Mouse (Mus musculus) spleen, postnatal 4 days (tissue): ENCODE measurements at regions not wholly inside any gene's neighbourhood (a gene's known extent, or its start where the extent isn't known, plus 50 kb on each side); places are given as distances from the start of the nearest gene placed in this dataset.
A peak's percentile ranks its signal among the peaks of the same experiment; 100 is the strongest.
"Not testable (repeated sequence)": the region's sequence is repeated elsewhere in the genome, so short reads cannot be mapped to it uniquely, and the experiment has no call there.

Source experiments
- DNase-seq, 2 experiments: peaks; one replicate each; pipeline ENCODE4 v3.0.0; 2022; ENCODE audit warnings: low spot score in 2 of 2

DNA sequence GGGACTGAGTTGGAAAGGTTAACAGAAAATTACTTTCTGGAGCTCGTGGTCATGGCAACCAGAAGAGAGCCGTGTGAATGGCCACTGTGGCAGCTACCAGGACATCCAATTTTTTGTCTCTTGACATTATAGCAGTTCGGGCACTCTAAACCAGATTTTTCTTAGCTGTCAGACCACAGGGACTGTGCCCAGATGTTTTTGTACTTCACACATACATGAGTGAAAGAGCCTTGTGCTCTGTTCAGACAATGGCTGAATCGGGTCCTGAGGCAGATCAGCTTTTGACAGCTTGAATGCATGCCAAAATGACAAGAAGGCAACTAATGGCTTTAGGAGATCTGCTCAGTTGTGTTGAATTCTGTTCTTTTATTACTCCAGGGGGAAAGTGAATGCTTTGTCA, 505.2 kb upstream of the Pdzrn3 start:
- no peak for DNase-seq

DNA sequence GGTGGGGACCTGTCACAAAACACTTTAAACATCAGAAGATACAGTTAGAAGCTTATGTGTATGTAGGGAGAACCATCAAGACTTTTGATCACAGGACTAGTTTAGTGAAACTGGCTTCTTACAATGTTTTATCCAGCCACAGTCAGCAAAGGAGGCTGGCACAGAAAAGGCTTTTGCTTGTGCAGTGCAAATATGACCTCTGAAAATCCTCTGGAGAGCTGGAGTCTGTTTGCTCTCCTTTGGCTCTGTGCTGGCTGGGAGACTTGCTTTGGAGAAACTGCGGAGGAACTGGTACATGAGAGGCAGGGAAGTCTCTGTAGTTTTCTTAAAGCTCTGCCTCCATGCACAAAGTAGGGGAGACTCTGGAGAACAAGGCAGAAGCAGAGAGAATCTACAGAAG, 497.2 kb upstream of the Pdzrn3 start:
- DNase-seq, result no peak

GRCm38 (mm10) chr6:101858895-101859294, 481.2 kb upstream of the Pdzrn3 start:
- DNase-seq, result no peak

- DNase-seq, result no peak
Observed at GRCm38 (mm10) chr6:101840695-101841094, 463.0 kb upstream of the Pdzrn3 start.

GRCm38 (mm10) chr6:101837563-101837962, 459.9 kb upstream of the Pdzrn3 start:
- DNase-seq, result no peak

- no peak for DNase-seq
Observed at GRCm38 (mm10) chr6:101793986-101794385, 416.3 kb upstream of the Pdzrn3 start.

DNA sequence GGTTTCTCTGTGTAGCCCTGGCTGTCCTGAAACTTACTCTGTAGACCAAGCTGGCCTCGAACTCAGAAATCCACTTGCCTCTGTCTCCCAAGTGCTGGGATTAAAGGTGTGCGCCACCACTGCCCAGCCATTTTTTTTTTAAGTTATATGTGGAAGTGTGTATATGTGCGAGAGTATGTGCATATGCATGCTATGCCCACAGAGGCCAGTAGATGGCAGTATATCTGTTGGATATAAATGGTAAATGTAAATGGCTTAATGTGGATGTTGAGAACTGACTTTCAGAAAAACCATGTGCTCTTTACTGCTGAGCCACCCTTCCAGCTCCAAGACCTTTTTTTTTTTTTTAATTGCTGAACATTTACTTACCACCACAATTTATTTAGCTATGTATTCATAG, 400.2 kb upstream of the Pdzrn3 start:
- DNase-seq, result no peak

DNA sequence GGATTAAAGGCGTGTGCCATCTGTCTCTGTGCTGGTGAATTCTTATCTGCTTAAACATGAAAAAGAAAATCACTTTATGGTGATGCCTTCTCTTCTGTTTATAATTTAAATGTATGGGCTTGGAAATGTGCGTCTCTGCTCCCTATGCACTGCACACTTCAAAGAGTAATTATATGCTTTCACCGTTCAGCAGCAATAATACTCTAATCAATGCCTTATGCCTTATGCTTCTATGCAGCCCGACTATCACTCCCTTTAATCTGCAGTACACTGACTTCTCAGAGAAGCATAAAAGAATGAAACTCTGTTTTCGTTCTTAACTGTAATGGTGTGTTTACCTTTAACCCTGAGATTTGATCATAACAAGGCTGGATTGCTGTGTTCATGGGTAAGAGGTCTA, 395.5 kb upstream of the Pdzrn3 start:
- no peak for DNase-seq

DNA sequence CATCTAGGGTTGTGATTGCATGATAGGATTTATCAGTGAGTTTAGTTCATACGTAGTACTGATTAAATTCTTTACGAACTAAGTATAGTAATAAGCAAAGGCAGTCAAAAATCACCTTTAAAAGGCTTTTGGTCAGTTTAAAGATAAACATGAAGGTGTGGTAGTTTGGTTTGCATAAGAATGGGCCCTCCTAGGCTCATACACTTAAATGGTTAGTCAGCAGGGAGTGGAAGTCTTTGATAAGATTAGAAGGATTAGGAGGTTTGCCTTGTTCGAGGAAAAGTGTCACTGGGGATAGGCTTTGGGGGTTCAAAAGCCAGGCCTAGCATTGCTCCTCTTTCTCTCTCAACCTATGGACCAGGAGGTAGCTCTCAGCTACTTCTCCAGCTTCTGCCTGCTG, 357.4 kb upstream of the Pdzrn3 start:
- DNase-seq, result no peak

GRCm38 (mm10) chr6:101720513-101720912, 342.8 kb upstream of the Pdzrn3 start:
- no peak for DNase-seq

DNA sequence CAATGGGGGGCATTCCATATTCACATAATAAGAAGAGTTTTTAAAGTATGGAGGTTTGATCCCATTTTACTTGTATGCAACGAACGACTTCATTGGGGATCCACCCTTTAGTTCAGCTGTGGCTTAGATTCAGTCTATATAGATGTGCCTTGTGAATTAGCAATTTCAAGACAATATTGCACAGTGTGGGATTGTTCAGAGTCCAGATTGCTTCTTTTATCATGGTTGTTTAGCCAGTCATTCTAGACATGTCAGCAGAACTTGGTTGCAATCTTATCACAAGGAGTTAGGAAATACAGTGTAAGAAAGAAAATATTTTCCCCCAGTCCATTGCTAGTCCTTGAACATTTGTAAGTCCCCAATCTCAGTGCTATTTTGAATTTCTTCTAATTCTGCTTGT, 312.0 kb upstream of the Pdzrn3 start:
- DNase-seq, result no peak

- no peak for DNase-seq
Observed at GRCm38 (mm10) chr6:101686578-101686977, 308.9 kb upstream of the Pdzrn3 start.

GRCm38 (mm10) chr6:101685734-101686133, 308.0 kb upstream of the Pdzrn3 start:
- DNase-seq, result no peak

GRCm38 (mm10) chr6:101684390-101684789, 306.7 kb upstream of the Pdzrn3 start:
- peak; percentile 15 to 63 for DNase-seq

GRCm38 (mm10) chr6:101674846-101675245, 297.1 kb upstream of the Pdzrn3 start:
- DNase-seq, result no peak

GRCm38 (mm10) chr6:101670770-101671169, 293.1 kb upstream of the Pdzrn3 start:
- DNase-seq, result no peak

- DNase-seq, result no peak
Observed at GRCm38 (mm10) chr6:101669118-101669845, 291.6 kb upstream of the Pdzrn3 start.

DNA sequence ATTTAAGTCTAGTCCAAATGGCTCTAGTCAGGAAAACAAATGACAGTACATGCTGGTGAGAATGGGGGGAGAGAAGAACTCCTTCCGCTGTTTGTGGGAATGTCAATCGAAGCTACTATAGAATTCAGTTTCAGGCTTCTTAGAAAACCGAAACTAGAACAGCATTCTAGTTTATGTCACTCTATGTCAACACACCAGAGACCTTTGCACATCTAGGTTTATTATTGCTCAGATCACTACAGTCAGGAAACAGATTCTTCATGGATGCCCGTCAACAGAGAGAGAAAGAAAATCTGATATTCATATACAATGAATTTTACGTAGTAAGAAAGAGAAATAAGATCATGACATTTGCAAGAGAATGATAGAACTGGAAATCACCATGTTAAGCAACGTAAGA, 276.7 kb upstream of the Pdzrn3 start:
- no peak for DNase-seq

DNA sequence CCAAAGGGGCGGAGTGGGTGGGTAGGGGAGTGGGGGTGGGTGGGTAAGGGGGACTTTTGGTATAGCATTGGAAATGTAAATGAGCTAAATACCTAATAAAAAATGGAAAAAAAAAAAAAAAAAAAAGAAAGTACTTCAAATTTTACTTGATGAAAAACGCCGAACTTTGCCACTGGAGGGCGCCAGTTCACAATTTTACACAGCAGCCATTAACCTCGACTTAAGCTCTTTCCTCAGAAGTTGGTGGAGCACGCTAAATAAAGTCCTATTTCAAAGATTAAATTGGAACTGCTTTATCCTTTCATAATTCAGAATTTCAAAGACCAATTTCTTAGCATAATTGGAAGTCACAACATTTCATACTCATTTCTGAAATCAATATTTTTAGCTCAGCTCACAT, 272.7 kb upstream of the Pdzrn3 start:
- not testable (repeated sequence) for DNase-seq

- DNase-seq, result no peak
Observed at GRCm38 (mm10) chr6:101617295-101617694, 239.6 kb upstream of the Pdzrn3 start.

- no peak for DNase-seq
Observed at GRCm38 (mm10) chr6:101616776-101617175, 239.1 kb upstream of the Pdzrn3 start.

GRCm38 (mm10) chr6:101609015-101609414, 231.3 kb upstream of the Pdzrn3 start:
- no peak for DNase-seq

GRCm38 (mm10) chr6:101603083-101603482, 225.4 kb upstream of the Pdzrn3 start:
- no peak for DNase-seq

- DNase-seq, result no peak
Observed at GRCm38 (mm10) chr6:101596995-101597394, 219.3 kb upstream of the Pdzrn3 start.
